Mouse (Mus musculus): ENCODE measurements around the gene Cacna1s.

Cacna1s gene

GRCm38 (mm10) chr1:136055771-136056170, 3.2 kb downstream of the Cacna1s start:
- no peak for DNase-seq

GRCm38 (mm10) chr1:136058594-136058993, 6.0 kb downstream of the Cacna1s start:
- no peak for DNase-seq

GRCm38 (mm10) chr1:136061041-136061789, 8.7 kb downstream of the Cacna1s start:
- DNase-seq: peak; percentile 86

DNA sequence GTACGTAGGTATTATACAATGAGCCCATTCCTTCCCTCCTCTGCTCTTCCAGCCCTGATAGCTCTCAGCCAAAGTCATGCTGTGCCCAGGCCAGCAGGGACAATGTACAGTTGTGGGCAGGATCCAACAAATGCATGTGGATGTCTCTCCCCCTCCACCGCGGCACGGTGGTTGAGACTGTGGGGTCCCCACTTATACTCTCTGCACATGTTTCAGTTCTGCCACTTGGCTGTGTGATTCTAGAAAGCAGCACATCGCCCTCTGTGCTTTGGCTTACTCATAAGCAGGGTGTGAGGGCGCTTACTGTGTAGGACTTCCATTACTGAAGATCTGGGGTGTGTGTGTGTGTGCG, 9.2 kb downstream of the Cacna1s start:
- DNase-seq: no peak

GRCm38 (mm10) chr1:136063991-136064390, 11.4 kb downstream of the Cacna1s start:
- no peak for DNase-seq

- no peak for DNase-seq
These were observed 14.1 kb downstream of the Cacna1s start for GRCm38 (mm10) chr1:136066621-136067020.

- DNase-seq: no peak
These were observed 15.0 kb downstream of the Cacna1s start for GRCm38 (mm10) chr1:136067579-136067978.

GRCm38 (mm10) chr1:136076086-136076485, 23.5 kb downstream of the Cacna1s start:
- DNase-seq: peak; percentile 54

DNA sequence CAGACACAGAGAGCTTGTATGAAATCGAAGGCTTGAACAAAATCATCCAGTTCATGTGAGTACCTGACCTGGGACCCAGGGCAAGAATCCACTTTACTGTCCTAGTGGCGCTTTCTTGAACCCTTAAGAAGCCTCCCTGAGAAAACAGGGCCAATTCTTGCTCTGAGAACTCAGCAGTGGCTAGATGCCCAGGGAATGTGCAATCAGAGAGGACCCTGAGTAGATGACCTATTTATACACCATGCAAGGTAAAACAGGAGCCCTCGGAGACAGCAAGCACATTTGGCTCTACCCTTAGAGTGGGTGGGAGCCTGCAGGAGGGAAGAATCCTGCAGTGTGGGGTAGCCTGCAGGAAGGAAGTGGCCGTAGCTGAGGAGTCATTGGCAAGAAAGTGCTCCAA, 25.1 kb downstream of the Cacna1s start:
- no peak for DNase-seq

GRCm38 (mm10) chr1:136081161-136081560, 28.6 kb downstream of the Cacna1s start:
- DNase-seq: no peak

DNA sequence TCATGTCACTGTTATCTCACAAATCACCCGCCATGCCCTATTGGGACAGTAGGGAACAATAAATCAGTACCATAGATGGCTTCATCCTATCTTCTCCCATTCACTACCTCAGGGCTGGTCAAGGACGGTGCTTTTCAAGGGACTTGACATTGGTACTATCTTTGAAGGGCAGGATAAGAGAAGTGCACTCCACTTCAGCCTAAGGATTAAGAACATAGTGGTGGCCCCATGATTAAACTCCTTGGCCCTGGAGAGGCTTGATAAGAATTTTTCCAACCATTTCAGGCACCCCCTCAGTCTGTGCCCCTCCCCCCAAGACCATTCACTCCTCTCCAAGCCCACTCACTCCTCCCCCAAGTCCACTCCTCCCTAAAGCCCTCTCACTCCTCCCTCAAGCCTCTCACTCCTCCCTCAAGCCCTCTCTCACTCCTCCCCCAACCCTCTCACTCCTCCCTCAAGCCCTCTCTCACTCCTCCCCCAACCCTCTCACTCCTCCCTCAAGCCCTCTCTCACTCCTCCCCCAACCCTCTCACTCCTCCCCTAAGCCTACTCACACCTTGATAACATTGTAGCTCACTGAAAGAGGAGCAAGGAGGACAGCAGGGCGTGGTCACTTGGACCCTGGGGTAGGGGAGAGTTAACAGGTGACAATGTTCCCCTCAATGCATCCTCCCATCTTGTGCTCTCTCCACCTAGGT, 33.6 kb downstream of the Cacna1s start:
- no peak for DNase-seq

DNA sequence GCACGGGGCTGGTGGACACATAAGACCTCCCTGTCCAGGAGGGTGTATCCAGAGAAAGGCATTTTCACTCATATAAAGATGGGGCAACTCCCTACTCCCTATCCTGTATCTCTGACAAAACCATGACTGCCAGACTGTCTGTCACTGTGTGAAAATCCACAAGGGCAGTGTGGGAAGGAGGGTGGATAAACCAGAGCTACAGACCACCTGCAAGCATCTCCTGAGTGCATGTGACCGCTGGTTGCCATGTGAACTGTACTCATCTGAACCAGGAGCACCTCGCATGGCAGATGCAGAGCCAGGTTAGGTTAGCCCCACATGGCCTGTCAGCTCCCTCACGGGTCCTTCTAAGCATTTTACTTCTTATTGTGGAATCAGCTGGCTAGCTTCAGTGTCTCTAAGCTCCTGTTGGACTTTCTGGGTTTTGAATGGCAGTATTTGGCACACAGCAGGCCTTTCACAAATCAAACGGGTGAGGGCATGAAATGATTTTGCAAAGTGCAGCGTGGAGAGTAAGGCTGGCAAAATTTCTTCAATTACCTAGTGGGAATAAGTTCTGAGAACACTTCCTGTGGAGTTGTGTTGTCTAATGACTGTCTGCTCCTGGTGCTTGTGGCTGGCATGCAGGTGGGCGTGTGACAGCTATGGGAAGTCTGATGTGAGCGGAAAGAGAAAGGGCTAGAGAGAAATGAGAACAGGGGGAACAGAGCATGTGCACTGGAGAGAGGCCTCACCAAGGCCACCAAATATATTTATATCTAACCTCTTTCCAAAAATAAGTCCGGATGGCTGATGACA, 37.0 kb downstream of the Cacna1s start:
- DNase-seq: no peak

DNA sequence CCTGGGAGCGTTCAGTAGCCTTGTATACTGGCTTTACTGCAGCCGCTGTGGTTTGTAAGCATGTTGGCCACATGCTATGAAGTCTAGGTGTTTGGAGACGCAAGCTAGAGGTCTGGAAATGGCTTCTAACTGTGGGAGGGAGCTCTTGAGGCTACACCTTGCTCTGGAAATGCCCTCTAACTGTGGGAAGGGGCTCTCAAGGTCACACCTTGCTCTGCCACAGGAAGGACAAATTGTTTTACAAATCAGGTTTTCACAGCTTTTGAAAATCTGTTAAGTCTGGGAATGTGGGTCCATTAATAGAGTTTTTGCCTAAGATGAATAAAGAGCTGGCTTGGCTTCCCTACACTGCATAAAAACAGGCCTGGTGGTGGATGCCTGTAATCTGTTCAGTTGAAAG, 41.2 kb downstream of the Cacna1s start:
- no peak for DNase-seq

- DNase-seq: no peak
These were observed 42.3 kb downstream of the Cacna1s start for GRCm38 (mm10) chr1:136094807-136095206.

DNA sequence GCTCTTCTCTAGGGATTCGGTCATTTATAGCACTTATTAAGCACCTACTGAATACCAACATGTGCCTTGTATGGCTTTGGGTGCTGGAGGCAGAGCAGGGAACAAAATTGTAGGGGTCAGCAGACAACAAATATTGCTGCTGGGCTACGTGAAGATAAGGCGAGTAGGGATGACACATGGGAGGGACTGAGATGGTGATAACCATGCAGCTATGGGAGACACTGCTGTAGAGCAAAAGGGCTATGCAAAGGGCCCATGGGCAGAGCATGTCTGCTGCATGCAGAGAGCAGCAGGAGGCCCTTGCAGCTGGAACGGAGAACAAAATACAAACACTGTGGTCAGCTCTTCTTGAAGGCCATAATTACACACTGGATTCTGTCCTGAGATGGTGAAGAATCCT, 49.5 kb downstream of the Cacna1s start:
- DNase-seq: no peak

DNA sequence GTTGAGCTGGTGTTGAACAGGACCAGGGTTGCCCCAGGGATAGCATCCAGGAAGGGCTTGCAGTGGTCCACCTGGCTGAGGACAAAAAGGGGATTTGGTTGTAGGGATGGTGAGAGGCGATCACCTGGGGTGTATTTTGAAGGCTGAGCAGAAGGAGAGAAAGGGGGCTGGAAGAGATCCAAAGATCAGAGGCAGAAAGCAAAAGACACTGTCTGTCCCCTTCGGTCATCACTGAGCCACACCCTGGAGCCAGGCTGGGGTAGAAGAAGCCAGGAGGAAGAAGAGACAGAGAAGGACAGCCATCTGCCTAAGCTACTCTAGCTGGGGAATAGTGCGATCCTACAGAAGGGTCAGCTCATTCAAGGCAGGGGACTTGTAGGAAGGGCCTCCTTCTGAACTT, 50.0 kb downstream of the Cacna1s start:
- no peak for DNase-seq

- no peak for DNase-seq
These were observed 50.4 kb downstream of the Cacna1s start for GRCm38 (mm10) chr1:136102981-136103380.

DNA sequence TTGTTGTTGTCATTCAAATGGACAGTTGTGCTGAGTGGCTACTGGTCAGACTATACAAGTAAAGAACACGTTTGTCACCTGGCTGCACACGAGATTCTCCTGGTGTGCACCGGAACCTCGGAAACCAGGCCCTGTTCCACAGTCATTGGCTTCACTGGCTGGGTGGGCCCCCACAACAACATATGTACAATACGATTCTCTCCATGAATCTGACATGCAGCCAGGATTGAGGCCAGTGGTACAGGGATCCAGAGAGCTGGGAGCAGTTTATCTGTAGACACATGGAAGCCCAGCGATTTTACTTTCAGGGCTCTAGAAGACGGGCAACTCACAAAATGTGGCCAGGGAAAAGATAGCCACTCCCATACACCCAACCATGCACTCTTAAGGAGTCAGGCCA, 51.1 kb downstream of the Cacna1s start:
- no peak for DNase-seq

DNA sequence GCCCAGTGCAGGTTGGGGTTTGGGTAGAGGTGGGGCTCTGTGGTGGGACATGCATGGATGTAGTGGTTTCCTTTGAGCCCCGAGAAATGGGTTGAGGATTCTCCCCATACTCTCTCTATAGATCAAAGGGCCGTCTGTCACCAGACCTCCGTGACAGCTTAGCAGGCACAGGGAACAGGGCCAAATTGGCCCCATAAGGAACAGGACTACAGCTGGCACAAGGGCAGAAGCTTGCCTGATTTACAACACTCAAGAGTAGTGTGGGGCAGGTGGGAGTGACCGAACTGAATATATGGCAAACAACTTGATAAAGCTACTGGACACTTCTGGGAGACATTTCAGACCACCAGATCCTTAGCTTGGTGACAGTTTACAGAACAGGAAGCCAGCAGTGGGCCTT, 52.2 kb downstream of the Cacna1s start:
- no peak for DNase-seq

GRCm38 (mm10) chr1:136109464-136109863, 56.9 kb downstream of the Cacna1s start:
- DNase-seq: no peak

- no peak for DNase-seq
These were observed 63.6 kb downstream of the Cacna1s start for GRCm38 (mm10) chr1:136116183-136116582.

DNA sequence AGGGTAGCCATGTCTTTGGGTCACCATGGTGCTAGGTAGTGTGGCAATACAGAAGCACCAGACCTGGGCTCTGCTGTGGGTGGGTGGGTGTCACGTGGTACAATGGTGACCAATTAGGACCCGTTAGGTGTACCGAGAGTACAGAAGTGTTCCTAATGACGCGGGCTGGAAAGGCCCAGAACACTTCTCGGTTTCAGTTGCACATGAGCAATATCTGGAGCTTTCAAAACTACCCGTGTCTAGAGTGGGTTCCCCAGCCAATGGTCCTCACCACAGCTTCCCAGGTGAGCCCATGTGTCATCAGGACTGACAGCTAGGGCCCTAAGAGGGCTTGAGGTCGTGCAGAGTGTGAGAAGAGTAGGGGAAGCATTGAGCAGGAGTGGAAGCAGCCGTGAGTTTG, 64.5 kb downstream of the Cacna1s start:
- no peak for DNase-seq

GRCm38 (mm10) chr1:136118875-136119274, 66.3 kb downstream of the Cacna1s start:
- no peak for DNase-seq

All from cerebellum, adult 9-11 months (tissue).